Mouse (Mus musculus): ENCODE data around the gene Dscaml1. TPM values are rescaled to one million over a fixed set of nuclear protein-coding genes. Genes with fewer than 3 reads are reported as not detected.
A peak's percentile ranks its signal among the peaks of the same experiment; 100 is the strongest.

Dscaml1 gene
- total RNA-seq, 2 experiments from 2014 or later = 35.7 to 38.0 TPM

DNA sequence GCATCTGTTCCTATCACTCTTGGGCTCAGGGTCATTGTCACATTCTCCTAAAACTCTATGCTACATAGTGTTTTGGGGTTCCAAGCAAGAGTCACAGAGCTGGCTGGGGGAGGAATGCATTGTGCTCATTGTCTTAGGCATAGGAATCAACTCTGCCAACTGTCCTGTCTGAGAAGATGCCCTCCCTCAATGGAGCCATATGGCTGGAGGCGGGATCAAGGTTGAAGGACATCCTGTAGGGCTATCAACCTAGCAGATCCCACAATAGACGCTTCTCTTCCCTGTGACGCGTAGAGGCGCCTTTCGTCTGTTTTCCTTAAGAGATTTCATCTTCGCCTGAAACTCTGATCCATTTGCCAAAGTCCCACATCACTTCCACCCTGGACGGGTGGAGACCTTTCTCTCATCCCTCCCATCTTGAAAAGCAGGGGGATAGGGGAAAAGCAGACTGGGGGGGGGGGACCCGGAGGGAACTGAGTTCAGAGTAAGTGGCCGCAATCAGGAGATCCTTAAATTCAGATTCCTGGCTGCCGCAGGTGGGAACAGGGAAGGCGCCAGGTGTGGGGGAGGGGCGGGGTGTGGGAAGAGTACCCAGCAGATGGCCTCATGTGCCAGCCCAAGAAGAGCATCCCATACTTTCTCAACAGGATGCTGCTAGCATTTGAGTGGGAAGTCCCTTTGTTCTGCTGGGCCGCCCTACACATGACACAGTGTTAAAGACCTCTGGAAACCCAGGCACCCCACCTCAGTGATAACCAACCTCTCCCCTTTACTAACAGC is 113.0 kb downstream of the Dscaml1 start:
- peak in 1 of 2 experiments; percentile 42 for DNase-seq (ENCODE audit: extremely low spot score in 1 of 2, low spot score in 2 of 2)
- intact Hi-C loops (cut with DNase I) = no loop called here

DNA sequence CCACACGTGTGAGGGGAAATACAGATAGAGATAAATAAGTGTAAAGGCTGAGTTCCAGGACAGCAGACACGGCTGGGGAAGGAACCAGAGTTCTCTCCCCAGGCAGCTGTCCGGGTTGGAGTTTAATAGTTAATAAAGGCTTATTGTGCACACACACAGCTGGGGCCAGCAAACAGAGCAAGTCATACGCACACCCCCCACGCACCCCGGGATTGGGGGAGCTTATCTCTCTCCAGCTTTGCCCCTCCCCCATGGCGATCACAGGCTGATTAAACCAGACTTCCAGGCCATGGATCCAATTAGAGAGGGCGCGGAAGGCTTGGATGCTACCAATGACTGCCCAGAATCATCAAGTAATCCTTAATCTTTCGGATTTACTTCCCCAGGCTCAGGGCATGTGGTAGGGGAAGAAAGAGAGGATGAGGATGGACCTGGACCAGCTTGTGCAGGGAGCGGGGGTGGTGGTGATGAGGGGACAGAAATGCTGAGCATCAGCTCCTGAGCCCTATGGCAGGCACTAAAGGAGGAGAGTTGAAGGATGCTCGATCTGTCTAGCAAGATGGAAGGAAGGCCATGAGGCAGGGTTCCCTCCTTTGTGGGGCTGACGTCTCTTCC is 119.7 kb downstream of the Dscaml1 start:
- peak in 1 of 2 experiments; percentile 67 for DNase-seq (ENCODE audit: extremely low spot score in 1 of 2, low spot score in 2 of 2)
- intact Hi-C loops (cut with DNase I) = no loop called here

DNA sequence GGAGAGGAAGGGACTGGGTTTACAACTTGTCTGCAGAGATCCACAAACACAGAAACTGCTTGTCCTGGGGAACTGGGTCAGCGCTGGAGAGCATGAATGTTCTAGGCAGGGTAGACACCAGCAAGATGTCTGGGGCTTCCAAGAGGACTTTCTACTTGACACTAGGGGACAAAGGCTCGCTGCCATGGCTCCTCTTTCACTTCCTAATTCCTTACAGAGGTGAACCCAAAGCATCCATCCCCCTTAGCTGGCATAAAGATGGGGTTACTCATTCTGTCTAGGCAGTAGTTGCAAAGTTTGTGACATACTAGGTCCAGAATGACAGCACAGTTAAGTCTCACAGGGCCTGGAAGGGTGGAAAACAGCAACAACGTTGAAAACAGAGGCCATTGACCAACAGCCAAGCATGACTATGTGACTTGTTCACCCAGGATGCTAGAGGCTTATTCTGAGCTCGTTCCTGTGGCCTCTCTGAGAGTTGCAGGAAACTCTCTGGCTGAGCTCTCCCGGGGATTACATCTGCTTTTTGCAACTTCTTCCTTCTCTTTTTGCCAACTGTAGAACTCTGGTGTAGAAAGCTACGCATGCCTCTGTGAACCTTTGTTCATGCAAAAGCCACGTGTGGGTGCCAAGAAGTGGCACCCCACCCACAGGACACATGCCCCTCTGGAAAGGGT is 120.6 kb downstream of the Dscaml1 start:
- intact Hi-C loops (cut with DNase I) = no loop called here

DNA sequence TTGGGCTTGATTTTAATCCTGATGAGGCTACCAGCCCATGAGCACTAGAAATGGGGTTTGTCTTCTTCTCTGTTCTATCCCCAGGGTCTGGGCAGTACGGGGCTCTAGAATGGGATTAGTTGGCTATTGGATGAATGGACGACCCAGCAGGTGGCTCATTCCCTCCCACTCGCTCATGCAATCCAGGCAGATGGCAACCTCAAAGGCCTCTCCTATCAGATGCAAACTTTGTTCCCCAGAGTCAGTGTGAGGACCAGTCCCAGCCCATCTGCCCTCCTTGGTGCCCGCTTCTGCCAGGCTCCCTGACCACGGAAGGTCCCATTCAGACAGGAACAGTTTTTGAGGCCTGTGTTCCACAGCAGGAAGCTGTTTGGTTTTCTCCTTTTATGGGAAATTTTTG is 123.4 kb downstream of the Dscaml1 start:
- DNase-seq (ENCODE audit: extremely low spot score in 1 of 2, low spot score in 2 of 2) = no peak
- intact Hi-C loops (cut with DNase I) = no loop called here

More for the DNA sequence above, 120.6 kb downstream of the Dscaml1 start:
- DNase-seq (ENCODE audit: extremely low spot score in 1 of 2, low spot score in 2 of 2) = no peak

GRCm38 (mm10) chr9:45550210-45550609 is 123.8 kb downstream of the Dscaml1 start:
- no peak for DNase-seq (ENCODE audit: extremely low spot score in 1 of 2, low spot score in 2 of 2)
- intact Hi-C loops (cut with DNase I) = no loop called here

DNA sequence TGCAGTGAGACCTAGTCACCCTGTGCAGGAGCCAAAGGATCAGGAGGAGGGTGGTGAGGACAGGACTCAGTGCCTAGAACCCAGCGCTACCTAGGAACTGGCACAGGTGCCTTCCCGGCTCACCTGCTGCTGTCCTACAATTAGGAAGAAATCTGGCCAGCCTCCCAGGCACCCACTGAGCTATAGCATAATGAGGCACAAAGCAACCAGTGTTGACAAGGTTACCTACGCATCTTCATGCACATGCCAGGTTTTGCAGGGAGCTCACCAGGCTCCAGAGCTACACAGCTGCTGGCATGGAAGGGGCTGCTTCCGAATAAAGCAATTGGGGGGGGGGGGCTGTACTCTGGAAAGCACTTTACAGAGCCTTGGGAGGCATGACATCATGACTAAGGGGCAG is 124.2 kb downstream of the Dscaml1 start:
- intact Hi-C loops (cut with DNase I) = no loop called here
- DNase-seq (ENCODE audit: extremely low spot score in 1 of 2, low spot score in 2 of 2) = no peak

- intact Hi-C loops (cut with DNase I) = no loop called here
- DNase-seq (ENCODE audit: extremely low spot score in 1 of 2, low spot score in 2 of 2) = peak in 1 of 2 experiments; percentile 38
Observed at GRCm38 (mm10) chr9:45555036-45555826, 128.8 kb downstream of the Dscaml1 start.

DNA sequence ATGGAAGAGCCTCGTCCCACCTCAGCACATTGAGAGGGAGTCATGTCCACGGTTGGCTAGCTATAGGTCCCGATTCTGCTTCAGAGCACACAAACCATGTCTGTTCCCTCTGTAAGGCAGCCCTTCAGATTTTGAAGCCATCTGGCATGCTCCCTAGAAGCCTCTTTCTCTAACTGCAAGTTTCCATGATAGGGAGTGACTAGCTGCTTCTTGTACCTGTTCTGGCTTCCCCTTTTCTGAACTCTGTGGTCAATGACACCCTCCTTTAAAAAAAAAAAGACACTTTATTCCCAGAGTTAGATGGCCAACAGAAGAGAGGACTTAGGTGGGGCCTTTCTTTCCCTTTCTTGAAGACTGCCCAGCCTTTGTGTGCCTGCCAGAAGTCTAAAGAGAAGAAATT is 130.5 kb downstream of the Dscaml1 start:
- DNase-seq (ENCODE audit: extremely low spot score in 1 of 2, low spot score in 2 of 2) = no peak
- intact Hi-C loops (cut with DNase I) = no loop called here

DNA sequence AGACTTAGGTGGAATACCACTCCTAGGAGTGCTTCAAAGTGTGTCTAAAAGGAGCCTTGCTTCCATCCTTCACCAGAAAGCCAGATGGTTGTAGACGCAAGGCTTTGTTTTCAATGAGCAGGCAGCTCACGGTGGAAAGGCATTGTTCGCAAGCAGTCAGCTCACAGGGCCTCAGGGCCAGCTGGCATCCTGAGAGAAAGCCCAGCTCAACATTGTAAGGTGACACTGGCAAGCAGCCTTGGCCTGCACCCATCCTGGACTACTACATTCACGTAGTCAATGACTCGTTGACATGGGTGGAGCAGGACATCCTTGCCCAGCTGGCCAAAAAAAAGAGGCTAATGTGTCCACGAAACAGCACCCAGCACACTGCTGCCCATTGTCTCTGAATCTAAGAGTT is 134.6 kb downstream of the Dscaml1 start:
- intact Hi-C loops (cut with DNase I) = no loop called here
- DNase-seq (ENCODE audit: extremely low spot score in 1 of 2, low spot score in 2 of 2) = no peak

DNA sequence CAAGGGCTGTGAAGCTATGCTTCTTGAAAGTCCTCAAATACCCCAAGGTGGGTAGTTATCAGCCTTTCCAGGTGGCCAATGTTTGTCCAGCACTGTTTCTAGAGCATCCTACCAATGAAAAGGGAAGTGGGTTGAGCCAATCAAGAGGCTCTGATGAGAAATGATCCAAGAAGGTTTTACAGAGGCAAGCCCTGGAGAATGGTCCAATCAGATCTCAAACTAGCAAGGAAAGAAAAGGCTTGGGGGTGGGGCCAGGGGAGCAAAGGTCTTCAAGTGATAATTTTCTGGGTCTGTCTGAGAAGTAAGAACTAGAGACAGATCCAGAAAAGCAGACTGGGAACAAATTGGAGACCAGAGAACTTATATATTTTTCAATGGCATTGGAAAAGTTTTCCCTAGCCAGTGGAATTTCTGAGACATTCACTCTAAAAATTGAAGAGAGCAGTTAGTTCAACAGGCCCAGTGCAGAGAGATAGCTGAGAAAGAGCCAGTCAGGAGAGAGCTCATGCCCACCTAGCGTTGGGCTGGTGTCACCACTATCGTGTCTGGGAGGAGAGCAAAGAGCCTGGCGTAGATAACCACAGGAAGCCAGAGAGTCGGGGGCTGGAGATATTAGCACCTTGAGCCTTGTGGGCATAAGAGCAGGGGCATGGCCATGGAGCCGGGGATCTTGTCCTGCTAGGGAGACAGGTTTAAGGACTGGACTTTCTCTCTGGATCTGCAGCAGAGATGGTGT is 140.6 kb downstream of the Dscaml1 start:
- DNase-seq (ENCODE audit: extremely low spot score in 1 of 2, low spot score in 2 of 2) = no peak
- intact Hi-C loops (cut with DNase I) = no loop called here

DNA sequence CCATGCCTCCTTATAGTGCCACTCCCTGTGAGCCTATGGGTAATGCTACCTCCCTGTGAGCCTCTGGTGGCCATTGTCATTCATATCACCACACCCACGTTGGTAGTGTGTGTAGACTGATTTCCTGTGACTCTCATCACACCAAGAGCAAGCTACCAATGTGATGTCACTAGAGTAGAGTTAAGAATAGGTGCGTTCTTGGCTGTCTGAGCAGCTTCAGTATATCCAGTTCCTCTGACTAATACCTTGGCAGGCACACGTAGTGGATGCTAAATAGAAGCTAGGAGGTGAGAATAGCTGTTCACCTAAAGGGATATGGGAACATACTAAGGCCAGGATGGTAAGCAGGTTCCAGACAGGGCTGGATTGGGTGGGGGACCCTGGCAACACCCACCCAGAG is 143.3 kb downstream of the Dscaml1 start:
- no peak for DNase-seq (ENCODE audit: extremely low spot score in 1 of 2, low spot score in 2 of 2)
- intact Hi-C loops (cut with DNase I) = no loop called here

DNA sequence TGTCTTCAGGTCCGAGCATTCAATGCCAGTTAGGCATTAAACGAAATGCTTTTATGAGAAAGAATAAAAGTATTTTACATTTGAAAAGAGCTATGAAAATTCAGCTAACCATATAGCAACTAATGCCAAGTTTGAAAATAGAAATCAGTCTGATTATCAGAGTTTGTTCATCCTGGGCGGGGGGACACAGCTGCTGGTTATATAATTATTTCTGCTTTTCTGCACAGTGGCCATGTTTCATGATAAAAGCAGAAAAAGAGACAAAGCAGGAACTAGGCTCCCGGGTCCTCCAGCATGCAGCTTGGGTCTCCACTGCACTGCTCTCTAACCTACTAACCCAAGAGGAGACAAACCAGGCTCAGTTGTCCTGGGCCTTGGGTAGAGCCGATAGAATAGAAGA is 143.9 kb downstream of the Dscaml1 start:
- intact Hi-C loops (cut with DNase I) = no loop called here

GRCm38 (mm10) chr9:45572787-45573492 is 146.5 kb downstream of the Dscaml1 start:
- intact Hi-C loops (cut with DNase I) = no loop called here
- DNase-seq (ENCODE audit: extremely low spot score in 1 of 2, low spot score in 2 of 2) = no peak

More for the DNA sequence above, 143.9 kb downstream of the Dscaml1 start:
- no peak for DNase-seq (ENCODE audit: extremely low spot score in 1 of 2, low spot score in 2 of 2)

- no peak for DNase-seq (ENCODE audit: extremely low spot score in 1 of 2, low spot score in 2 of 2)
- intact Hi-C loops (cut with DNase I) = no loop called here
Observed at GRCm38 (mm10) chr9:45573493-45573815, 147.0 kb downstream of the Dscaml1 start.

GRCm38 (mm10) chr9:45574021-45574420 is 147.6 kb downstream of the Dscaml1 start:
- DNase-seq (ENCODE audit: extremely low spot score in 1 of 2, low spot score in 2 of 2) = no peak
- intact Hi-C loops (cut with DNase I) = no loop called here

DNA sequence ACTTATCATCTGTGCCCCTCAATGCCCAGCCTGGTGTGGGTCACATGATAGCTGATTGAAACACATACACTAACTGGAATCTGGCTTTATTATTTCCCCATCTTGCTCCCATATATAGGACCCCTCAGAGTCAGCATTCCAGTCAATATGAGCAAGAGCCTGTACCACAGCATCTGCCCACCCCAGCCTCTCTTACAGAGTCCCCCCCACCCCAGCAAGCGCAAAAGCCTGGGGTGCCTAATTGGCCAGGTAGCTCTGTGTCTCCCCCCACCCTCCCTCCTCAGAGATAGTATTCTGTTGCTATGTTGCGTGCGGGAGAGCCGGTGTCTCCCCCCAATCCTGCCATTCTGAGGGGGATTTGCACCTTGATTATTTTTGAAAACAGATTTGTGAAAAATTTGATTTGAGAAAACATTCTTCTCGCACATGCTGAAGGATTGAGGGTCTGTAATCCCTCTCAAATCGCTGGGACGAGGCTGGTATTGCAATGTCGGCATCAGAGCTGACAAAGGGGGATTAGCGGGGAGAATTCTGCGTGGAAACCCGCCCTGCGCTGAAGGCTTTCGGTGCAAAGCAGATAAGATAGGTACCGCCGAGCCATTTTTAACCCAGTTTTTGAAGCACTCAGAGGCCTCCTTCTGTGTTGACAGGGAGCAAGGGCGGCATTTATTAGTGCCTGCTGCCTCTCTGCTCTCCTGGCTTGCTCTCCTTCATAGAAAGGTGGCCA is 153.8 kb downstream of the Dscaml1 start:
- no peak for DNase-seq (ENCODE audit: extremely low spot score in 1 of 2, low spot score in 2 of 2)
- intact Hi-C loops (cut with DNase I) = loop anchor here (10.0 kb wide), 1 partner anchor 145 kb away; no protein-coding TSS in a partner anchor

GRCm38 (mm10) chr9:45586475-45586874 is 160.0 kb downstream of the Dscaml1 start:
- intact Hi-C loops (cut with DNase I) = loop anchor here (10.0 kb wide), 1 partner anchor 152 kb away; no protein-coding TSS in a partner anchor
- DNase-seq (ENCODE audit: extremely low spot score in 1 of 2, low spot score in 2 of 2) = no peak
